Mouse (Mus musculus): ENCODE results near the gene Otop3.

Gene Otop3

DNA sequence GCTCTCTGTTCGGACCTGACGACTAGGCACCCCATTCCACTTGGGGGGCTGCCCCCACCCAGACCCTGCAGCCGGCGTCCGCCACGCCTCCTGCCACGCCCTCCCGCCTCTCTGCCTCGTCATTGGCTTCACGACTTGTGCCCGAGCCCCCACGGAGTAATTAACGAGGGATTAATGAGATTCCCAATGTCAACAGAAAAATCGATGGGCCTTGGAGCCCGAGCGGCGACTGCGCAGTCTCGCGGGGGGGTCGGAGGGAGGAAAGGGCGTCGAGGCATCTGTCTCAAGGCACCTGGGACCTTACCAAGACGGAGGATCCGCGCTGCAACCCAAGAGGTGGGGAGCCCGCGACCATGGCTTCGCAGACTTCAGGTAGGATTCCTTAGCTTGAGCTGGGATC, at the start of gene Otop3:
TSS of gene Otop3 (plus strand) at position 201 of the 400 bp plus-strand sequence.
- no peak for DNase-seq

DNA sequence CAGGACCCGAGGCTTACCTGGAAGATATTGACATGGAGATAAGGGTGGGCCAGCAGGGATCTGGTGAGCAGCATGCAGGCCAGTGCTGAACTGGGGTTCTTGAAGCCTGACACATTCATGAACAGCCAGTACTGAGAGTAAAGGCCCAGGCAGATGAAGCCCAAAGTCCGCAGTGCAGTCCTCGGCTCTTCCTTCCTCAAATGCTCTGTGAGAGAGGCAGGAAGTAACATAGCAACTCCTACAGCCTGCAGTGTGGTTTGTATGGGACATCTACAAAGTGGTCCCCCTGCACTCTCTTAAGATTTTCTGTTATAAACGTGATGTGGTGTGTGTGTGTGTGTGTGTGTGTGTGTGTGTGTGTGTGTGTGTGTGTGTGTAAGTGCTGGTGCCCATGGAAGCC, 49.2 kb upstream of the Otop3 start:
- no peak for DNase-seq

DNA sequence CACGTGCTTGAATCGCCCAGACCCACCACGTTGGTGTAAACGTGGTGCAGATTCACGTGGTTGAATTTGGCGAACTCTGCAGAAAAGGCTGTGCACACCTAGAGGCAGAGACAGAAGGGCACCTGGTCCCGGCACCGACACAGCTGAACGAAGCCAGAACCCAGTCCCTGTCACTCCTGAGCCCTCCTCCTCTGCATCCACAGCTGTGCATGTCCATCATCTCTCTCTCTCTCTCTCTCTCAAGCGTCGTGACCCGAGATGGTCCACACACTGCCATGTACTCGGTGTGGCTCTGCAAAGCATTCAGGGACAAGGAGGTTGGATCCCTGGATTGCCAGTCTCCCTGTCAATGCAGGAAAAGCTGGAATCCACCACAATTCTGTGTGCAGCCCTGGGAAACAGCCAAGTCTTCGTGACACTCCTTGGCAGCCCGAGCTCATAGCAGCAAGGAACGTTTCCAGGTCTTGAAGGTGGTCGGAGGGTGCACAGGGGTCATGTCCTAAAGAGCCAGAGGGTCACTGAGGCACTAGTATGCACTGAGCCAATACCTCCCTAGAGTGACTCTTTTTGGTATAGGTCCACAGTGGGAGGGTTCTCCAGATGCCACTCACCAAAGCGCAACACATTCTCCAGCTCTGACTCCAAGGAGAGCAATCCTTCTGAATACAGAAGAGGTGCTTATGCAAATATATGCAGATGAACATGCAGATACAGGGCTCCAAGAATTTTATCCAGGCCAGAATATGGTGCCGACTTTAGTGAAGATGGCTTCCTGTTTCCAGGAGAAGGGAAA, 48.1 kb upstream of the Otop3 start:
- no peak for DNase-seq

DNA sequence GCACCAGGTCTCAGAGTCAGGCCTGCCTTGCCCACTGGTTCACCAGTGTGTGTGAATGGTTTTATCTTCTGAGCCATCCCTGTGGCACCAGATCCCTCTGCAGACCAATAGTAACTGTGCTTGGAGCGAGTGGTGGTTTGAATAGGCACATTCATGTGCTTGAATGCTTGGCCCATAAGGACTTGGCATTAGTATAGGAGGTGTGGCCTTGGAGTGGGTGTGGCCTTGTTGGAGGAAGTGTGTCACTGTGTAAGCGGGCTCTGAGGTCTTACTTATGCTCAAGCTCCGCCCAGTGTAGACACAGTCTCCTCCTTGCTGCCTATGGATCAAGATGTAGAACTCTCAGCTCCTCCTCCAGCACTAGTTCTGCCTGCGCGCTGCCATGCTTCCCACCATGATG, 47.1 kb upstream of the Otop3 start:
- DNase-seq = no peak

DNA sequence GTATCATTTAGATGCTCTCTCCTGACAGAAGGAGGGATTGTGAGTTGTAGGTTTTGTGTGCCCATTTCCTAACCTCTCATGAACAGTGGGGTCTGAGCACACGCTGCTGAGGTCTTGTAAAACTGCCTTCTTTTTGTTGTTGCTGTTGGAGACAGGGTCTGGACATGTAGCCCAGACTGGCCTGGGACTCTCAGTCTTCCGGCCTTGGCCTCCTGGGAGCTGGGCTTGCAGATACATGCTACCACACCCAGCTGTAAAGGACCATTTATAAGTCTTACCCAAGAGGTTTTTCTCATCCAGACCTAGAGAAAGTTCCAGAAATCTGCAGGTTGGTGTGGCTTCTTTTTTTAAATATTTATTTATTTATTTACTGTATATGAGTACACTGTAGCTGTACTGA, 46.2 kb upstream of the Otop3 start:
- DNase-seq = no peak

DNA sequence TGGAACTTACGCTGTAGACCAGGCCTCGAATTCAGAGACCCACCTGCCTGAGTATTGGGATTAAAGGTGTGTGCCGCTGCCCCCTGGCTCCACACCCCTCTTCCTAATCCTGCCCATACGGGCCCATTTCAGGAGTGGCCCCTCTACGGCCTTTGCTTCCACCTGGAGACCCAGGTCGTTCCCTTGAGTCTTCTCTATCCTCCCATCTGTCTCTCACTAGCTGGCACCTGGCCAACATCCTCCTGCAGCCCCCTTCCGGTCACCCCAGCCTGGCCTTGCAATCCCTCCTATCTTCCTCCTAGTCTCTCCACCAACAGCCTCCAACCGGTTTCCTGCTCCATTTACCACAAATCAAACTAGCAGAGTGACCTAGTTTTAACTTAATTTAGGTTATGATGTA, 44.6 kb upstream of the Otop3 start:
- no peak for DNase-seq

DNA sequence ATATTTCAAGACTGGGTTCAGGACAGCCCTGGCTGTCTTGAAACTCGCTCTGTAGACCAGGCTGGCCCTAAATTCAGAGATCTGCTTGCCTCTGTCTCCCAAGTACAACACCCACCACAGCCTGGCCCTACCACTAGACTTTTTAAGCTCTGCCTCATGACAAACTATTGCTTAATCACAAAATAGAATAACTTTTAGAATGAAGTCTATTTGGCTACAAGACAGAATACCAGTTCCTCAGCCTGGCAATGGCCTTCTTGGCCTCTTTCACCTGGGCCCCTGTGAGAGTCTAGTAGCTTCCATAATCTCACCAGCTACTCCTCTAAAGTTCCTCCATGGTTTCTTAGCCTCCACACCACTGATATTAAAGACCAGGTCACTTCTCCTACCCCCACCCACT, 44.2 kb upstream of the Otop3 start:
- DNase-seq = no peak

DNA sequence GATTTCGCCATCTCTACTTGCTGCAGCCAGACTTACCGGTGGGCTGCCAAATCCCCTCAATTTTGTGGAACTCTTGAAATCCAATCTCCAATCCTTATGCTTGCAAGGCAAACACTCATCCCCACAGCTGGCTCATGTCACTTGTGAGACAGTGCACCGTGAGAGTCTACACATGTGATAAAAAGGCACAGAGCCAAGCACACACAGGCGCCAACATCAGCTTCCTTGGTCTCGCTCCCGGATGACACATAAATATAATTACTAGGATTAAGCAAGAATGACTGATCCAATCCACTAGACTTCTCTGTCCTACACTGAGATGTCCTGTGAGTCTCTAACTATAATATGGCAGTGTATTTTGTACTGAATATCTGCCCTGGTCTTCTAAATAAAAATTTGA, 43.6 kb upstream of the Otop3 start:
- DNase-seq = peak; percentile 68

DNA sequence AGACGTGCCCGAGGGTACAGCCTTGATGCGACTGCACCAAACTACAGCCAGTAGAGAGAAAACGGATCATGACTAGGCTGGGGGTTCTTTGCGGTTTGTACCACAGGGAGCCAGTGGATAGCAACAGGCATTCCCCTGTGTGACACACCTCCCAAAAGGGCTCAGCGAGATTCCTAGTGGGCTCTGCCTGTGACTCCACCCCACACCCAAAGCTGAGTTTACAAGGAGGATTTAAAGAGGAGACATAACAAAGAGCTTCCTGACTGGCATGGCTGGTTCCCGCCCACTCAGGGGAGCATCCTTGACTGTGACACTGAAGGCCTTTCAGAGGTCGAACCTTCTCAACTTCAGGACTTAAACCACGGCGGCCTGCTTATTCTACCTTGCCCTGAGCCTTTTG, 43.0 kb upstream of the Otop3 start:
- DNase-seq = no peak

DNA sequence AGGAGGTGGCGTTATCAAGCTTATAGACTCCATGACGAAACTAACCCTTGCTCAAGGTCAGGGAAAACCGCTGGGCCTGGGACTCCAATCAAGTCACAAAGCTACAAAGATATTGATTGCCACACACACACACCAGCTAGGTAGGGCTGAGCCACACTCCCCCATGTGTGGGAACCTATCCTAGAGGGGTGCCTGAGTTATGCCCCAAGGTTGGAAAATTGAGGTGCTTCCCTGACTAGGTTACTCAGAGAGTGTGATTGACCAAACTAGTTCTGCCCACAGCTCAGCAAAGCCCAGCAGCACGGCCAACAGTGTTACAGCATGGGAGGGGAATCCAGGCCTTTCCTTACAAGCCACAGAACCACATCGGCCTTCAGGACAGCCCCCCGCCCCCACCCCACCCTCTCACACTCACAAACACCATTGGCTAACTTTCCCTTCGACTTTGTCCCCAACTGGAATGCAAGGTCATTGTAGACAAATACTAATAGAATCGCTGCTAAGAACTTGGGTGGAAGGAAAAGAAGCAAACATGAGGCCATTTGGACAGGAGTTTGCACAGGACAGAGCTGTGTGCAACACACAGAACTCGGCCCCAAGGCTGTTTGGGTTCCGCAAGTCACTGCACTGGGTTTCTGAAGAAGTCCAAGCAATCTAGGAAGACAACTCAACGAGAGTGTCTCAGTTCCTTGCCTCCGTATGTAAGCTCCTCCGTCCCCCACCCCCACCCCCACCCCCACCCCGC, 41.7 kb upstream of the Otop3 start:
- peak; percentile 57 for DNase-seq

DNA sequence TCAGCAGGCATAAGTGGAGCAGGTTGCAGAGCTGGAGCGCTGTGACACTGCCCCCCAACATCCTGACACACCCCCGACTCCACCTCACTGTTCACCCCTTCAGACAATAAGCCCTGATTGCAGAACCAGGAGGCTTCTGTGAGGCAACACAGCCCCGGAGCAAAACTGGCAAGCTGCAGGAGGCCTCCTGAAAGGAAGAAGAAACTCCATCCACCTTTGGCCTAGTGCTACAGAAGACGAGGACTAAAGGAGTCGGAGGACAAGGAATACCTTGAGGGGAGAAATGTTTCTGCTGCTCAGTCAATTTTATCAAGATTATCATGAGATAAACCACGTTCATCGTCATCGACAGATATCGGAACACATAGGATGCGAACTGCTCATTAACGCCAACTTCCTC, 38.6 kb upstream of the Otop3 start:
- DNase-seq = no peak

DNA sequence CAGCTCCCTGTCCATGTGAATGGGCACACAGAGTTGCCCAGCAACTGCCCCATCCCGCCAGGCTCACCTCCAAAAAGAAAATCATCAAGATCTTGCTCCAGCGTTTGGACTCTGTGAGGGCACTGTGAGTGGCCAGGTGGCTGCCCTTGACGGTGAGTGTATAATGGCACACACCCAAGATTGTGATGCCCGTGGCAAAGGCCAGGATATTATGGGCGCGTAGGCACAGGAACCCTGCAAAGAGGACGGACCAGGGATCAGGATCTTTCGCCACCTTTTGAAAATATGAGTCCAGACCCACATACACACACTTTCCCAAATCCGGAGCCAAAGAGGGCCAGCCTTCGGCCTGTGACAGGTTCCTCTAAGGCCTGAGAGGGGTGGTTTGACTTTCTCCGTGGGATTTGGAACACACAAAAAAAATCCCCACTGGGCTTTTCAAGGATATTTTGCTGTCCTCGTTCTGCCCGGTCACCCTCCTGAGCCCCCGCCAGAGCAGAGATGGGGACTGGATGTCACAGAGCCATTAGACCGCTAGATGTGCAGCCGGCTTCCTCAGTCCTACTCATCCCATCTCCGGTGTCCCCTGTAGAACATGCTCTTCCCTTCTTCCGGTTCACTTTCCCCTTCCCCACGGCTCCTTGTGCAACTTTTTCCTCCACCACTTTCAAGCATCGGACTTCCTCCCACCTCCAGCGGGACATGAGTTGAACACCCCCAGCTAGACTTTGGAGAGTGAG, 37.9 kb upstream of the Otop3 start:
- DNase-seq = peak; percentile 63

DNA sequence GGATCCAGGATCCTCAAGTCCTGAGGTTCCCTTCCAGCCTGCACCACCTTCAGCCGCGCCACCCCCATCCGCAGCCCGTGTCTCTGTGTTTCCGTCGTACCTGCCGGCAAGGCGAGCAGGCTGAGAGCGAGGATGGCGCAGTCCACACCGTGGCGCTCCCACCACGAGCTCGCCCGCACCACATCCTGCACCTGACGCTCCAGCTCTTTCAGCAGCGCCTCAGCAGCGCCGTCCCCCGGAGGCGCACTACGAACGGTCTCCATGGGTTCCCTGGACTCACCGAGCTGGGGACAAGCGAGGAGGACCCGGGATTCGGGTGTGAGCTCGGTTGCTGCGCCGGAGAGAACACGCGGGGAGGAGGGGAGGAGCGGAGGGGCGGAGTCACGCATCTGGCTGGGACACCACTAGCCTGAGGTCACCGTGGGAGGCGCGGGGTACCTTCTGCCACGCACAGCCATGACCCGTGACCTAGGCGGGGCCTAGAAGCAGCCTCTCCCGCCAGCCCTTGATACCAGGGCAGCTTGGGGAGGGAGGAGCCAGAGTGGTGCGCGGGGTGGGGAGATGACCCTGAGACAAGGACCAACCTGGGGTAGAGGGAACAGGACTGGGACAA, 37.2 kb upstream of the Otop3 start, which contains the start of gene Fads6:
TSS of gene Fads6 (minus strand) at position 450 of the 613 bp plus-strand sequence.
- peak; percentile 82 for DNase-seq

DNA sequence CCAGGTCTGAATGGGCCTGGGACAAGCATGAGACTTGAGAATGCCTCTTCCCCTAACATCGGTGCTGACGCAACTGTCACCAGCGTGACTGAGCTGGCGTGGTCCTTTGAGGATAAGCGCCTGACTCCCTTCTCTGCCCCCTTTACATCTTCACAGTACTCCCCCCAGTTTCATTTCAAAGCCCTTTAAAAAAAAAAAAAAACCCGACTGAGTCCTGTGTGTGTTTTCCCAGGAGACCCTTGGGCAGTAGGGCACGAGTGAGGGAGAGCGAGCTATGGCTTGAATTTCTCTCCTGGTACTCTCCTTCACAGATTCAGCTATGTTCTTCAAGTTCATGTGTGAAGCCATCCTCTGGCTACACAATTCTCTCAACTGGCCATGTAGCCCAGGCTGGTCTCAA, 36.4 kb upstream of the Otop3 start:
- no peak for DNase-seq

DNA sequence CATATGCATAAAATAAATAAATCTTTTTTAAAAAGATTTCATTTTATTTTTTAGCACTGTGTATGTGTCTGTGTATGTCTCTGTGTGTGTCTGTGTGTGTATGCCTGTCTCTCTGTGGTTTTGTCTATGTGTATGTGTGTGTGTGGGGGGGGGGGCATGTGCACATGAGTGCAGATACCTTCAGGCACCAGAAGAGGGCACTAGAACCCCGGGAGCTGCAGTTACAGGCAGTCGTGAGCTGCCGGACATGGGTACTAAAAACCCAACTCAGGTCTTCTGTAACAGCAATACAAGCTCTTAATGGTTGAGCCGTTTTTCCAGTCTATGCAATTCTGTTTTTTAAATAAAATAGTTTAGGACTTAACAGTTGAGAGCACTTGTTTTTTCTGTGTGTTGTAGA, 33.8 kb upstream of the Otop3 start:
- DNase-seq = no peak

DNA sequence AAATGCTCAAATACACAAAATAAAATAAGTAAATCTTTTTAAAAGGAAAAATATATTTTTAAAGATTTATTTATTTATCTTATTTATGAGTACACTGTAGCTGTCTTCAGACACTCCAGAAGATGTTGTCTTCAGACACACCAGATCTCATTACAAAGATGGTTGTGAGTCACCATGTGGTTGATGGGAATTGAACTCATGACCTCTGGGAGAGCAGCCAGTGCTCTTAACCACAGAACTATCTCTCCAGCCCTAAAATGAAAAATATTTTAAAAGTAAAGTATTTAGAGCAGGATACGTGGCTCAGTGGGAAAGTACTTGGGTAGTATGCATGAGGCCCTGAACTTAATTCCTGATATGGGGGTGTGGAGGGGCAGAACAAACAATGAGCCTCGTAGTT, 33.2 kb upstream of the Otop3 start:
- DNase-seq = no peak

DNA sequence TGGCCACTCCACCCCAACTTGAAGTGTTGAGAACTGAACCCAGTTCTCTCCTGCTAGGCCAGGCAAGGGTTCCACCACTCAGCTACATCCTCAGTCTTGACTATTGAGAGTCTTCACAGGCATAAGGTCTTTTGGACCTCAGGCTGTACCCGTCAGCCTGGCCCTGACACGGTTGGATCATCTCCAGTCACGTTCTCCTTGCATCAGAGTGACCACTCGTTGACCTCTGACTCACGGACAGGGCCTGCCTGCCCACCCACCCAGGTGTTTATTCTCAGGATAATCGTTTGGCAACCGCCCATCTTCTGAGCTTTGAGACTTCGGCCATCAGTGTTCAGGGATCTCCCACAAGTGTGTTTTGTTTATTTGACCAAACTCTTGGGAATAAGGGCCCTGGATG, 31.4 kb upstream of the Otop3 start:
- no peak for DNase-seq

DNA sequence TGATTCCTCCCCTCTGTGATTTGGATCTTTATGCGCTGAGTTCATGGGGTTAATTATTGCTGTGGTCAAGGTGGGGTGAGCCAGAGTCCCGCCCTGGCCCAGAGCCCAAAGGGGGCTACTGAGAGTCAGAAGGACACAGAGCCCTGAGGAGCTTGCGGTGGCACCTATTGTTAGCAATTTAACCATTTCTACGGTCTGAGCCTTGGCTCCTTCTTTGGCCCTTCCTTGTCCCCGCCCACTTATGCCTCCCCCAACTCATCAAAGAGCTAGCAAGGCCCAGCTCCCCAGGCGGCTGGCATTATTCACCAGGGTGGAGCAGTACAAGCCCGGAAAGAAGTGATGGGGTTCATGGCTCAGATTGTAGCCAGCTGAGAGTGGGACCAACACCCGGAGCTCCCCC, 27.7 kb upstream of the Otop3 start, which contains the start of gene Otop2:
TSS of gene Otop2 (plus strand) at position 301 of the 400 bp plus-strand sequence.
- no peak for DNase-seq

DNA sequence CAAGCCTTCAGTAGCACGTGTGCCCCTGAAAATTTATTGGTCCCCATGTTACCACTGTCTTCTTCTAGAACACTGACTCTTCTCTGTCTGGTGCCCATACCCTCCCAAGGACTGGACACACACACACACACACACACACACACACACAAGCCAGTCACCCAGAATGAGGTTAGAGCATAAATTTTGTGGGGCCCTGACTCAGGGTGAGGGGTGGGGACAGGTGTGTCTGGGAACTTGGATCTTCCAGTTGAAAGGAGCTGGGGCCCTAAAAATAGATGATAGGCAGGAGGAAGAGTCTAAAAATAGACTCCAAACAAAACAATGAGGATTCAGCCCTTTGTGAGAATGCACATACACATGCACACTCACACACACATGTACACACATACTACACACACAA, 25.8 kb upstream of the Otop3 start:
- no peak for DNase-seq

DNA sequence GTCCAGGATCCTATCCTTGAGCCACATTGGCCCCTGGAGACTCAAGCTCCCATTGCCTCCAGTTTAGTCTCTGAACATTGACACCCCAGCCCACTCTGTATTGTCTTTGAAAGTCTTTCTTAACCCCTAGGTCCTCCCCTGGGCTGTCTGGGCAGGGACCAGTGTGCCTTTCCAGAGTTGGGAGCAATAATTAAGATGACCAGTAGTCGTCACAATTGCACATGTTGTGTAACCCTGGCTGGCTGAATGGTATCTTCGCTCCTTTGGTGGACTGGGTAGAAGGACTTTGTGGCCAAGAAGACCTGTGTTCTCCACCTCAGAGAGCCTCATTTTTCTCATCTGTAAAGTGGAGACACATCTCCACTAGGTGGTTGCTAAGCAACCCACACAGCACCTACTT, 20.3 kb upstream of the Otop3 start:
- no peak for DNase-seq

DNA sequence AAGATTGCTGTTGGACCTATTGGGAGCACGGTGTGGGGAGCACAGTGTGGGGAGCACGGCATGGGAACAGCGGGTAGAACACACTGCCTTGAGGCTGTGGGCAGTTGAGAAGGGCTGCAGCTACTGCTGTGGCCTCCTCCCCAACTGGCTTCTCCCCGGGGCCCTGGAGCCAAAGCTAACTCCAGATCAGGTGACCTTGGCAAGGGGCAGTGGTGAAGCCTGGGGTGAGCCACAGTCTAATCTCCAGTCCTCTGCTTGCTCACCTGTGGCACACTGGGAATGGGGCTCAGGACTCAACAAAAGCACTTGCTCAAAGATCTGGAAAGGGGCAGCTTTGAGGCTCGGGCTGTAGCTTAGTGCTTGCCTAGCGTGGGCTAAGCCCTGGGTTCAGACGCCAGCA, 17.3 kb upstream of the Otop3 start:
- no peak for DNase-seq

DNA sequence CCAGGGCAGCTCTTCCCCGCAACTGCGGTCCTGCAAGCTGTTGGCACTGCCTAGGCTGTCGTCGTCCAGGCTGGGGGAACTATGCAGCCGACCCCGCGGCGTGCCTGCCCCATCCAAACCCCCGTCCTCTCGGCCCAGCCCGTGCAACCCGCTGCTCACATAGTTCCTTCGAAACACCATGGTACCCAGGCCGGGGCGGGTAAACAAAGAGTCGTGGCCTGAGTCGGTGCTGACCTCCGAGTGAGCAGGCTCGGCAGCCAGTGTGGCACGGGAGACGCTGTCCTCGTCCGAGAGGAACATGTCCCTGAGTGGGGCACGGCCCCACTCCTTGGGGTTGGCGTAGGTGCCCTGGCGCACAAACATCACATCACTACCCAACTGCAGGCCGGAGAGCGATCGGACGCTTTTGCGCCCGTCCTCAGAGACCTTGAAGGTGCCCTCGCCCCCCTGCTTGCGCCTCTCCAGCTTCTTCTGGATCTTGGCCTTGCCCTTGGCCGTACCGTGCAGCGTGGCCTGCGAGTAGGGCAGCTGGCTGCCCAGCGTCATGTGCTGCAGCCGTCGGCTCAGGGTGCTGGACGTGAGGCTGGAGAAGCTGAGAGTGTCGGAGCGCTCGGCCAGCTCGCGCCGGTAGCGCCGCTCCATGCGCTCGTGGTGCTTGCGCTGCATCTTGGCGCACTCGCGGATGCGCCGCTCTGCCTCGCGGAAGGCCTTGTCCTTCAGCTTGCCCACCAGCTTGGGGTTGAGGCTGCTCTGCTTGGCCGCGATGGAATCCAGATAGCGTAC, 16.1 kb upstream of the Otop3 start:
- no peak for DNase-seq
